Mouse (Mus musculus): ENCODE data around the gene Ppm1n. TPM values are rescaled to one million over a fixed set of nuclear protein-coding genes. Genes with fewer than 3 reads are reported as not detected.

The Ppm1n gene
- polyA plus RNA-seq, 1 experiment: 0.05 TPM

- H3K27me3 ChIP-seq (ENCODE audit: control insufficient read depth, insufficient read depth, insufficient read length): no peaks in the 10 kb centered on the region
- no peaks in the 10 kb centered on the region for H3K79me3 ChIP-seq (ENCODE audit: low read depth)
- no peak overlapping the region for H3K4me3 ChIP-seq (ENCODE audit: insufficient read depth, poor library complexity, severe bottlenecking)
- TF ChIP-seq MYOG (IDR thresholded peaks at IDR 0.05; ENCODE audit: control insufficient read depth, extremely low read depth, insufficient read length) (no peak), CTCF (IDR thresholded peaks at IDR 0.05; ENCODE audit: control insufficient read depth, insufficient read depth, insufficient read length) (no peak), FOSL1 (IDR thresholded peaks at IDR 0.05; ENCODE audit: insufficient read depth, low read length, poor library complexity, severe bottlenecking) (no peak), CEBPB (IDR thresholded peaks at IDR 0.05; ENCODE audit: low read depth) (no peak), MYOD1 (IDR thresholded peaks at IDR 0.05; ENCODE audit: control insufficient read depth, insufficient read length, low read depth) (no peak), USF1 (IDR thresholded peaks at IDR 0.05; ENCODE audit: low read depth) (no peak), MAX (IDR thresholded peaks at IDR 0.05) (no peak)
- no peaks in the 10 kb centered on the region for H3K79me2 ChIP-seq (ENCODE audit: control insufficient read depth, insufficient read depth)
- peaks cover 20% of the 10 kb centered on the region for H3K36me3 ChIP-seq (ENCODE audit: control insufficient read depth, insufficient read depth)
- H3ac ChIP-seq (ENCODE audit: control insufficient read depth, insufficient read length, low read depth): no peak overlapping the region
Observed at GRCm38 (mm10) chr7:19255395-19255794, 24.5 kb downstream of the Ppm1n start.

DNA sequence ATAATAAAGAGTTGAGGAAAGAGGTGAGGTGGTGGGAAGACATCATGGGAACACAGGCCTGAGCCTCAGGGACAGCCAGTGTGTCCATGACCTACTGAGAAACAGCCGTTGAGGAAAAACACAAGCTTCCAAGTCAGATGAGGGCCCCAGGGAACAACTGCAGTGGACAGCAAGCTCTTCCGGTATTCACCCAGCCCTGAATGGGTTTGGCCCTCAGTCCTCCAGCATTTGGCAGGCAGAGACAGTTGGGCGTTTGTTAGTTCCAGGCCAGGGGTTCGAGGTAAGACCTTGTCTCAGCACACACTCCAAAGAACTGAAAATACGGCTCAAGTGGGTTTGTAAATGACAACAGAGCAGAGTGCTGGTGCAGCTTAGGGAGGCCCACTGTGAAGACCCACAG lies 26.4 kb downstream of the Ppm1n start:
- TF ChIP-seq CEBPB (IDR thresholded peaks at IDR 0.05; ENCODE audit: low read depth) (no peak), CTCF (IDR thresholded peaks at IDR 0.05; ENCODE audit: control insufficient read depth, insufficient read depth, insufficient read length) (no peak), USF1 (IDR thresholded peaks at IDR 0.05; ENCODE audit: low read depth) (no peak), MYOD1 (IDR thresholded peaks at IDR 0.05; ENCODE audit: control insufficient read depth, insufficient read length, low read depth) (no peak), MAX (IDR thresholded peaks at IDR 0.05) (no peak), MYOG (IDR thresholded peaks at IDR 0.05; ENCODE audit: control insufficient read depth, extremely low read depth, insufficient read length) (no peak), FOSL1 (IDR thresholded peaks at IDR 0.05; ENCODE audit: insufficient read depth, low read length, poor library complexity, severe bottlenecking) (no peak)
- no peak overlapping the region for H3K4me3 ChIP-seq (ENCODE audit: insufficient read depth, poor library complexity, severe bottlenecking)

GRCm38 (mm10) chr7:19252078-19252477 lies 27.8 kb downstream of the Ppm1n start:
- no peaks in the 10 kb centered on the region for H3K79me2 ChIP-seq (ENCODE audit: control insufficient read depth, insufficient read depth)
- peaks cover 12% of the 10 kb centered on the region for H3K36me3 ChIP-seq (ENCODE audit: control insufficient read depth, insufficient read depth)
- H3K4me3 ChIP-seq (ENCODE audit: insufficient read depth, poor library complexity, severe bottlenecking): no peak overlapping the region
- no peak for TF ChIP-seq CTCF (IDR thresholded peaks at IDR 0.05; ENCODE audit: control insufficient read depth, insufficient read depth, insufficient read length)
- TF ChIP-seq MAX (IDR thresholded peaks at IDR 0.05): no peak
- no peak for TF ChIP-seq CEBPB (IDR thresholded peaks at IDR 0.05; ENCODE audit: low read depth)
- TF ChIP-seq MYOD1 (IDR thresholded peaks at IDR 0.05; ENCODE audit: control insufficient read depth, insufficient read length, low read depth): no peak
- no peak for TF ChIP-seq MYOG (IDR thresholded peaks at IDR 0.05; ENCODE audit: control insufficient read depth, extremely low read depth, insufficient read length)
- no peak for TF ChIP-seq USF1 (IDR thresholded peaks at IDR 0.05; ENCODE audit: low read depth)
- TF ChIP-seq FOSL1 (IDR thresholded peaks at IDR 0.05; ENCODE audit: insufficient read depth, low read length, poor library complexity, severe bottlenecking): no peak
- H3K27me3 ChIP-seq (ENCODE audit: control insufficient read depth, insufficient read depth, insufficient read length): no peaks in the 10 kb centered on the region
- no peak overlapping the region for H3ac ChIP-seq (ENCODE audit: control insufficient read depth, insufficient read length, low read depth)
- no peaks in the 10 kb centered on the region for H3K79me3 ChIP-seq (ENCODE audit: low read depth)

More for the DNA sequence above, 26.4 kb downstream of the Ppm1n start:
- Histone ChIP-seq H3ac (ENCODE audit: control insufficient read depth, insufficient read length, low read depth) (no peak overlapping the region), H3K79me3 (ENCODE audit: low read depth) (no peaks in the 10 kb centered on the region), H3K27me3 (ENCODE audit: control insufficient read depth, insufficient read depth, insufficient read length) (no peaks in the 10 kb centered on the region), H3K79me2 (ENCODE audit: control insufficient read depth, insufficient read depth) (no peaks in the 10 kb centered on the region), H3K36me3 (ENCODE audit: control insufficient read depth, insufficient read depth) (peaks cover 20% of the 10 kb centered on the region)

GRCm38 (mm10) chr7:19247511-19247910 lies 32.4 kb downstream of the Ppm1n start:
- Histone ChIP-seq H3K79me3 (ENCODE audit: low read depth) (peaks cover 4% of the 10 kb centered on the region), H3ac (ENCODE audit: control insufficient read depth, insufficient read length, low read depth) (no peak overlapping the region), H3K27me3 (ENCODE audit: control insufficient read depth, insufficient read depth, insufficient read length) (no peaks in the 10 kb centered on the region), H3K79me2 (ENCODE audit: control insufficient read depth, insufficient read depth) (peaks cover 14% of the 10 kb centered on the region), H3K4me3 (ENCODE audit: insufficient read depth, poor library complexity, severe bottlenecking) (no peak overlapping the region), H3K36me3 (ENCODE audit: control insufficient read depth, insufficient read depth) (peaks cover 5% of the 10 kb centered on the region)
- TF ChIP-seq CTCF (IDR thresholded peaks at IDR 0.05; ENCODE audit: control insufficient read depth, insufficient read depth, insufficient read length) (no peak), MYOG (IDR thresholded peaks at IDR 0.05; ENCODE audit: control insufficient read depth, extremely low read depth, insufficient read length) (no peak), MYOD1 (IDR thresholded peaks at IDR 0.05; ENCODE audit: control insufficient read depth, insufficient read length, low read depth) (no peak), CEBPB (IDR thresholded peaks at IDR 0.05; ENCODE audit: low read depth) (no peak), FOSL1 (IDR thresholded peaks at IDR 0.05; ENCODE audit: insufficient read depth, low read length, poor library complexity, severe bottlenecking) (no peak), USF1 (IDR thresholded peaks at IDR 0.05; ENCODE audit: low read depth) (no peak), MAX (IDR thresholded peaks at IDR 0.05) (no peak)

DNA sequence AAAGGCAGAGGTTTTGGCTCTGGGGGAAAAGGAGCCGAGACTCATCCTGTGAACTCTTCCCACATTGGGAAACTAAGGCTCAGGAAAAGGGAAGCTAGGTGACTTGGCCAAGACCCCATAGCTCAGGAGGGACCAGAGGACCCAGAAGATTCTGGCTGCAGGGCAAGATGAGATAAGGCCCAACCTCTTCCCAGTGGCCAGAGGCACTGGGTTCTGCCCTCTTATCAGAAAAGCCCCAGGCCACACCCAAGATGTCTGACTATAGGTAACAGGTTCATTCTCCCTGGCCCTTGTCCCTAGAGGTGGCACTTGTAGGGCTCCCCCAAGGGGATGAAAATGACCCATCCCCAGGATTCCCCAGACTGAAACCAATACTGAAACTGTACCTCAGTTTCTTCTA lies 33.0 kb downstream of the Ppm1n start:
- Histone ChIP-seq H3K27me3 (ENCODE audit: control insufficient read depth, insufficient read depth, insufficient read length) (no peaks in the 10 kb centered on the region), H3K79me2 (ENCODE audit: control insufficient read depth, insufficient read depth) (peaks cover 14% of the 10 kb centered on the region), H3K4me3 (ENCODE audit: insufficient read depth, poor library complexity, severe bottlenecking) (no peak overlapping the region), H3K36me3 (ENCODE audit: control insufficient read depth, insufficient read depth) (peaks cover 5% of the 10 kb centered on the region), H3K79me3 (ENCODE audit: low read depth) (peaks cover 4% of the 10 kb centered on the region), H3ac (ENCODE audit: control insufficient read depth, insufficient read length, low read depth) (no peak overlapping the region)
- TF ChIP-seq USF1 (IDR thresholded peaks at IDR 0.05; ENCODE audit: low read depth) (no peak), CTCF (IDR thresholded peaks at IDR 0.05; ENCODE audit: control insufficient read depth, insufficient read depth, insufficient read length) (no peak), CEBPB (IDR thresholded peaks at IDR 0.05; ENCODE audit: low read depth) (no peak), MYOD1 (IDR thresholded peaks at IDR 0.05; ENCODE audit: control insufficient read depth, insufficient read length, low read depth) (no peak), MYOG (IDR thresholded peaks at IDR 0.05; ENCODE audit: control insufficient read depth, extremely low read depth, insufficient read length) (no peak), FOSL1 (IDR thresholded peaks at IDR 0.05; ENCODE audit: insufficient read depth, low read length, poor library complexity, severe bottlenecking) (no peak), MAX (IDR thresholded peaks at IDR 0.05) (no peak)

GRCm38 (mm10) chr7:19245083-19245482 lies 34.8 kb downstream of the Ppm1n start:
- Histone ChIP-seq H3ac (ENCODE audit: control insufficient read depth, insufficient read length, low read depth) (no peak overlapping the region), H3K79me2 (ENCODE audit: control insufficient read depth, insufficient read depth) (peaks cover 30% of the 10 kb centered on the region), H3K27me3 (ENCODE audit: control insufficient read depth, insufficient read depth, insufficient read length) (no peaks in the 10 kb centered on the region), H3K79me3 (ENCODE audit: low read depth) (peaks cover 9% of the 10 kb centered on the region), H3K36me3 (ENCODE audit: control insufficient read depth, insufficient read depth) (peaks cover 5% of the 10 kb centered on the region), H3K4me3 (ENCODE audit: insufficient read depth, poor library complexity, severe bottlenecking) (no peak overlapping the region)
- TF ChIP-seq CTCF (IDR thresholded peaks at IDR 0.05; ENCODE audit: control insufficient read depth, insufficient read depth, insufficient read length) (no peak), MYOG (IDR thresholded peaks at IDR 0.05; ENCODE audit: control insufficient read depth, extremely low read depth, insufficient read length) (no peak), FOSL1 (IDR thresholded peaks at IDR 0.05; ENCODE audit: insufficient read depth, low read length, poor library complexity, severe bottlenecking) (no peak), MAX (IDR thresholded peaks at IDR 0.05) (no peak), USF1 (IDR thresholded peaks at IDR 0.05; ENCODE audit: low read depth) (no peak), CEBPB (IDR thresholded peaks at IDR 0.05; ENCODE audit: low read depth) (no peak), MYOD1 (IDR thresholded peaks at IDR 0.05; ENCODE audit: control insufficient read depth, insufficient read length, low read depth) (no peak)

Measured in C2C12 (cell line).